In genomic region chr11:47071161-47071560, GRCm38 (mm10) we compare ENCODE assay signal across 25 mouse cellular contexts.
"Had no signal": no experiment of that assay in that cellular context is flagged by ENCODE, and none has a peak within 500 bp of the region (broad histone marks: within the 10 kb centered on the region; RNA-seq: fewer than 3 reads in every experiment).

No protein-coding gene starts in this region.

- H3K36me3 ChIP-seq: hindbrain, embryonic 13.5 days; hindbrain, embryonic 15.5 days; kidney, embryonic 15.5 days; limb, embryonic 10.5 days; limb, embryonic 12.5 days; liver, embryonic 13.5 days; liver, embryonic 15.5 days had no signal

- H3K27ac ChIP-seq: gastrocnemius, adult 2 months; heart, adult 2 months; hindbrain, embryonic 13.5 days; hindbrain, embryonic 15.5 days; hindbrain, postnatal 0 days; kidney, embryonic 15.5 days; kidney, postnatal 0 days; left cerebral cortex, adult 2 months; limb, embryonic 10.5 days; limb, embryonic 12.5 days; liver, embryonic 13.5 days; liver, embryonic 15.5 days had no signal

- H3K4me1 ChIP-seq: hindbrain, embryonic 13.5 days; hindbrain, embryonic 15.5 days; kidney, embryonic 15.5 days; limb, embryonic 10.5 days; limb, embryonic 12.5 days; liver, embryonic 13.5 days; liver, embryonic 15.5 days had no signal

- ATAC-seq: hindbrain, postnatal 0 days; intestine, embryonic 16.5 days had no signal

- H3K27me3 ChIP-seq: hindbrain, embryonic 13.5 days; hindbrain, embryonic 15.5 days; kidney, embryonic 15.5 days; limb, embryonic 12.5 days; liver, embryonic 13.5 days; liver, embryonic 15.5 days had no signal

- H3K9ac ChIP-seq: hindbrain, embryonic 13.5 days; hindbrain, embryonic 15.5 days; kidney, embryonic 15.5 days; limb, embryonic 12.5 days; liver, embryonic 13.5 days; liver, embryonic 15.5 days had no signal

- DNase-seq: gastrocnemius, adult 2 months; gastrocnemius, postnatal 10 days; gastrocnemius, postnatal 25 days; heart, adult 2 months; heart, postnatal 10 days; heart, postnatal 4 days; kidney, adult 11 months; kidney, adult 2 months; kidney, adult 9 months; kidney, postnatal 14 days; kidney, postnatal 36 days; liver; liver, embryonic 13.5 days had no signal

- H3K4me3 ChIP-seq: gastrocnemius, adult 2 months; heart, adult 2 months; hindbrain, embryonic 13.5 days; hindbrain, embryonic 15.5 days; kidney, embryonic 15.5 days; left cerebral cortex, adult 2 months; limb, embryonic 10.5 days; limb, embryonic 12.5 days; liver, embryonic 13.5 days; liver, embryonic 15.5 days had no signal

- H3K9me3 ChIP-seq: hindbrain, embryonic 13.5 days; hindbrain, embryonic 15.5 days; kidney, embryonic 15.5 days; limb, embryonic 10.5 days; limb, embryonic 12.5 days; liver, embryonic 13.5 days; liver, embryonic 15.5 days had no signal

- H3K4me2 ChIP-seq: heart, embryonic 11.5 days; hindbrain, embryonic 13.5 days; hindbrain, embryonic 15.5 days; kidney, embryonic 15.5 days; limb, embryonic 12.5 days; liver, embryonic 11.5 days; liver, embryonic 13.5 days; liver, embryonic 15.5 days had no signal
